Mouse (Mus musculus): ENCODE data around the gene Ryr1.

Ryr1 gene

GRCm38 (mm10) chr7:29124970-29125369 is at the start of gene Ryr1:
Gene Ryr1 (minus strand): TSS chr7:29125179.
- DNase-seq (ENCODE audit: low spot score), result peak; percentile 20

GRCm38 (mm10) chr7:29172390-29173016 is 47.5 kb upstream of the Ryr1 start:
- no peak for DNase-seq (ENCODE audit: low spot score)

- DNase-seq (ENCODE audit: low spot score), result no peak
Observed at GRCm38 (mm10) chr7:29171562-29172097, 46.7 kb upstream of the Ryr1 start.

DNA sequence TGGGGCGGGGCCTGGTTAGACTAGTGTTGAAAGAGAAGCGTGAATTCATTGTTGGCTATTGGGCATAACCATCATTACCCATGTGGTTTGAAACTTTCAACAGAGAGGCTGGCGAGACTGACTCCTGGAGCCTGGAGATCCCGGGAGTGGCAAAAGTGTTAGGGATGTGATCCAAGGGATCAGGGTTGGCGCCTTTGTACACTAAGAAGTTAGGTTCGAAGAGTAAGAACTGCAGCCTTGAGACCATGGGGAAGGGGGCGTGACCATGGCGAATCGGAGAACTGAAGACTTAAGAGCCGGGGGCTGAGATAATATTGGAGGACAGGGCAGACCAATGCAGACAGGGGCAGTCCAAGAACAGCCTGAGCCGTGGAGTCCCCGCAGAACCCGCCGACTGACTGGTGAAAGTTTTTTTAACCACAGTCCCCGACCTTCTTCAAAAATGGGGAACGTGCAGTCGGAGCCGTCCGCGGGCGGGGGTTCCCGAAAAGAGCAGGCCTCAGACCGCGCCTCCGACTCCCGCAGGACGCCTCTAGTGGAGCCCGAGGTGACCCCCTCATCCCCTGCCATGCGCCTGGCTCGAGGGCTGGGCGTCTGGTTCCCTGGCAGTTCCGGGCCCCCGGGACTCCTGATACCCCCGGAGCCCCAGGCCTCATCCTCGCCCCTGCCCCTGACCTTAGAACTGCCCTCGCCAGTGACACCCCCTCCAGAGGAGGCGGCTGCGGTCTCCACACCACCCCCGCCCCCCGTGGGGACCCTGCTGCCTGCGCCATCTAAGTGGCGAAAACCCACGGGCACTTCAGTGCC is 46.0 kb upstream of the Ryr1 start:
- DNase-seq (ENCODE audit: low spot score), result no peak

- peak; percentile 69 for DNase-seq (ENCODE audit: low spot score)
Observed at GRCm38 (mm10) chr7:29170066-29170754, 45.2 kb upstream of the Ryr1 start, which contains the start of the genes Ggn and Spred3. Gene Ggn (plus strand): TSS chr7:29170210. Gene Spred3 (minus strand): TSS chr7:29170411.

GRCm38 (mm10) chr7:29169231-29170065 is 44.5 kb upstream of the Ryr1 start:
- peak; percentile 57 for DNase-seq (ENCODE audit: low spot score)

- DNase-seq (ENCODE audit: low spot score), result no peak
Observed at GRCm38 (mm10) chr7:29168791-29169230, 43.8 kb upstream of the Ryr1 start.

- no peak for DNase-seq (ENCODE audit: low spot score)
Observed at GRCm38 (mm10) chr7:29168121-29168695, 43.2 kb upstream of the Ryr1 start.

- no peak for DNase-seq (ENCODE audit: low spot score)
Observed at GRCm38 (mm10) chr7:29167656-29168055, 42.7 kb upstream of the Ryr1 start.

DNA sequence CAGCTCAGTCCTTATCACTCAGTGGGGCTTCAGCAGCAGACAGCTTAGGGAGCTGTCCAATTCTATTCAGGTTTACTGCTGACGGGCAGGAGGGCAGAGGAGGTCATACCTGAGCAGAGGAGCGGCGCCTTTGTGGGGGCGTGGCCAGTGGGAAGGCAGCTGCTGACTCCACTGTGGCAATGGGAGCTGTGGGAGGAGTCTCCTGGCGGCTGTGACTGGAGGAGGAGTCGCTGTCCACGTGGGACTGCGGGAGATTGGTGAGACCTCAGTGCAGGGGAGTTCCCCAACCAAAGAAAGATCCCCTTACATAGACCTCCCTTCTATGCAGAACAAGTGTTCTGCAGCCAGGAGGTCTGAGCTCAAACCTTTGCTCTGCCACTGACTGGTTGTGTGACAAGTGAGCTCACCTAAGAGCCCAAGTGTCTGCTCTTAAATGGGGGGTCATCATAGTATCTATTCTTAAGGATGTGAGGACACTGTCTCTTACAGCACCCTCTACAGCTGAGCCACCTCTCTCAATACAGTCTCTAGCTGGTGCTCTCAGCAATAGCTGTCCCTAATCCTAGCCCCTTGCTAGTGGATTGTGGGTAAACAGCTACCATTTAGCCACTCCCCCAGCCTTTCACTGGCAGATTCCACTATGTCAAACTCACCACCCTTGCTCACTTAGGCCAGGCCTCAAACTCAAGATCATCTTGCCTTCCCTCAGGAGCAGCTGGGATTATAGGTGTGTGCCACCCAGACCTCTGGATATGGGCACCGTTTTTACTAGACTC is 38.0 kb upstream of the Ryr1 start:
- no peak for DNase-seq (ENCODE audit: low spot score)

DNA sequence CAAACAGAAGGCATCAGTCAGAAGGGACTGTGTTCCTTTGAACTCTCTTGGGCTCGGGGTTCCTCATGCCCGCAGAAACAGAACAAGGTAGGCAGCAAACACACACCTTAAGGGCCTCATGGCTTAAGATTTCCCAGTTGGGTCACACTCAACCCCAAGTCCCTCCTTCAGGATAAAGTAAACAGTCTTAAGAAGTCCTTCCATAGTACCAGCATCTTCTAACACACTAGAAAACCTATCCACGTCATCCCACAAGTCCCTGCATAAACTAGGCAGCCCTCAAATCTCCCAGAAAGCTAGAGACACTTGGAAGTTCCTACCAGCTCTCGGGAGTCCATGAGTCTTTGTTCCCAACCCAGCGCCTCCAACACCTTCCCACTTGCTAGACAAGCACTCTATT is 37.3 kb upstream of the Ryr1 start:
- no peak for DNase-seq (ENCODE audit: low spot score)

- DNase-seq (ENCODE audit: low spot score), result no peak
Observed at GRCm38 (mm10) chr7:29158264-29158663, 33.3 kb upstream of the Ryr1 start.

- peak; percentile 73 for DNase-seq (ENCODE audit: low spot score)
Observed at GRCm38 (mm10) chr7:29155838-29156782, 31.1 kb upstream of the Ryr1 start, which contains the start of gene Fam98c. Gene Fam98c (minus strand): TSS chr7:29156234.

DNA sequence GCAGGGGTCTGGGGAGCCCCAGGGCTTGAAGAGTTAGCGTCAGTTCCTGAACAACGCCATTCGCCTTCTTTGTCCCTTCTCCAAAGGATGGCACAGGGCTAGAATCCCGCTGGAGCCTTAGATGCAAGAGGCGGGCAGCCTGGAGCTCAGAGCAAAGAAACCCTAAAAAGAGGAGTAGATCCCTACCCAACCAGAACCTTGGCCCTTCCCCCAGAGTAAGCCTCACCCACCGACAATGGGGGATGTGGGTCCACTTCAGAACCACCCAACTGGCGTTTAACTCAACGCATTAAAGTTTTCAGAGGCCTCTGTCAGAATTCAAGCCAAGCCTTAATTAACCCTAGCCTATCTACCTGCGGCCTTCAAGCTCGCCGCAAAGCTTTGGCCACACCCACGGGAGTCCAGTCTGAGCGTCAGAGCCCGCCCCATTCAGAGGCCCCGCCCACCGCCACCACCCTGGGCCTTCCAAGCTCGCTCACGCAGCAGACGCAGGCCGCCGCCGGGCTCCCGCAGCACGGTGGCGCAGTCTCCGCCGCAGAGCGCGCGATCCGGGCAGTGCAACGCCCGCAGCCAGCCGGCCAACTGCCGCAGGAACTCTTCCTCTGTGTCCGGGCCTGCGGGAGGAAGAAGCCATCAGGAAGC is 30.3 kb upstream of the Ryr1 start:
- DNase-seq (ENCODE audit: low spot score), result peak; percentile 74

DNA sequence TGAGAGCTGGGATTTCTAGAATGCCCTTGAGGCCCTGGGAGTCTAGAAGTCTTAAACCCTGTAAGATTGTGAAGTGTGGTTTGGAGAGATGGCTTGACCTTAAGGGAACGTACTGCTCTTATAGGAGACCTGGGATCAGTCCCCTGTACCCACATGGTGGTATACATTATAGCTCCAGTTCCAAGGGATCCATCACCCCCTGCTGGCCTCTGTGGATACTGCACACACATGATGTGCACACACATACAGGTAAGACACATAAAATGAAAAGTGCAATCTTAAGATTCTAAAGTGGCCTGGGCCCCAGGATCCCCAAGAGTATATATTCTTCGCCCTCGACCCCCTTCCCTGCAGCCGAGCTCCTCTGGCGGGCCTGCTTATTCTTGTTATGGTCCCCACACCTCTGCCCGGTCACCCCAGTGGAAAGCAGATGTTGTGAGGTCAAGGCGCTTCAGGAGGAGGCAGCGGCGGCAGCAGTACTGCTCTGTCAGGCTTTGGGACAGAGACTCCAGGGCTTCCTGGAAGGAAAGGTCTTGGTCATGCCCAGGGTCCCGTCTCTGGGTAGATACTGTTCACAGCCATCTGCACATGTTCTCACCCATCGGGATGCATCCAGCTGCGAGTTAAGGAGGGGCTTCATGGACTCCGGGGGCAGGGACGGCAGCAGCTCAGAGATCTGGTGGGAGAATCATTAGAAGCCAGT is 29.2 kb upstream of the Ryr1 start:
- no peak for DNase-seq (ENCODE audit: low spot score)

- no peak for DNase-seq (ENCODE audit: low spot score)
Observed at GRCm38 (mm10) chr7:29151486-29151885, 26.5 kb upstream of the Ryr1 start.

DNA sequence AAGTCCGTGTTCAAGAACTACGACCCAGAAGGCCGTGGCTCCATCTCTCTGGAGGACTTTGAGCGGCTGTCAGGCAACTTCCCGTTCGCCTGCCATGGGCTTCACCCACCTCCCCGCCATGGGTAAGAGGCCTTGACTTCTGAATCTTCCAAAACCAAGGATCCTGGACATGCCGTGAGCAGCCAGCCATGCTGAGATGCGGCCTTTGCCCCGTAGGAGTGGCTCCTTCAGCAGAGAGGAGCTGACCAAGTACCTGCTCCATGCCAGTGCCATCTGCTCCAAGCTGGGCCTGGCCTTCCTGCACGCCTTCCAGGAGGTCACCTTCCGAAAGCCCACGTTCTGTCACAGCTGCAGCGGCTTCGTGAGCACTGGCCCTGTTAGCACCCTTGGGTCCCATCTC is 23.8 kb upstream of the Ryr1 start:
- no peak for DNase-seq (ENCODE audit: low spot score)
